Comparison of ENCODE assay signal across 13 mouse cellular contexts in genomic region chr5:141062144-141062543, GRCm38 (mm10).
"Had no signal": no experiment of that assay in that cellular context is flagged by ENCODE, and none has a peak within 500 bp of the region (broad histone marks: within the 10 kb centered on the region; RNA-seq: fewer than 3 reads in every experiment).

No protein-coding gene starts in this region.

- DNase-seq: kidney, adult 11 months; kidney, postnatal 25 days; lung, adult 2 months; lung, postnatal 4 days; right cerebral cortex, adult 18-20 months; right cerebral cortex, postnatal 25 days; thymus, adult 18-20 months; thymus, postnatal 36 days had no signal

- H3K4me3 ChIP-seq: limb, embryonic 10.5 days; liver, embryonic 15.5 days; midbrain, embryonic 12.5 days had no signal

- H3K27ac ChIP-seq: limb, embryonic 10.5 days; liver, embryonic 15.5 days; midbrain, embryonic 12.5 days had no signal

- ATAC-seq: lung, postnatal 0 days; midbrain, embryonic 16.5 days had no signal
